1 mouse cellular context compared by ENCODE assay signal in genomic region chr4:108071235-108071901, GRCm38 (mm10).
A peak's percentile ranks its signal among the peaks of the same experiment; 100 is the strongest.
TF ChIP-seq lines count a peak whose summit lies in the region.

No protein-coding gene starts in this region.

TF ChIP-seq in CH12.LX, 34 proteins besides CTCF, POLR2A, EP300 and RAD21 (continued from another document):
- TF ChIP-seq ZKSCAN1 (IDR thresholded peaks at IDR 0.05; ENCODE audit: borderline replicate concordance, low read depth, low read length) (no peak), KAT2A (IDR thresholded peaks at IDR 0.05; ENCODE audit: insufficient replicate concordance, low read length) (peak; percentile 79; the same call in 1 of the 2 replicates), SMC3 (IDR thresholded peaks at IDR 0.05; ENCODE audit: low read depth, low read length) (no peak; the same call in 1 of the 2 replicates), JUN (IDR thresholded peaks at IDR 0.05; ENCODE audit: insufficient read depth, low read depth, low read length) (no peak), MEF2A (IDR thresholded peaks at IDR 0.05; ENCODE audit: borderline replicate concordance, low read depth, low read length) (peak; percentile 88), ELF1 (IDR thresholded peaks at IDR 0.05; ENCODE audit: low read depth, low read length) (peak; percentile 93), RCOR1 (conservative IDR thresholded peaks at IDR 0.05; ENCODE audit: low read depth, low read length) (peak; percentile 88), UBTF (IDR thresholded peaks at IDR 0.05; ENCODE audit: low read depth, low read length) (peak; percentile 58; the same call in 1 of the 2 replicates)
